ENCODE assay signal across 24 mouse cellular contexts in genomic region chr16:71267191-71267590, GRCm38 (mm10).
DNase-seq lines count a peak whose midpoint lies in the region; ATAC-seq and TF ChIP-seq lines count a peak whose summit lies in the region.
"Had no signal": no experiment of that assay in that cellular context is flagged by ENCODE, and none has a peak within 500 bp of the region (broad histone marks: within the 10 kb centered on the region; RNA-seq: fewer than 3 reads in every experiment).

No protein-coding gene starts in this region.

- no peak for TF ChIP-seq CTCF in hindbrain, postnatal 0 days (IDR thresholded peaks at IDR 0.05; ENCODE audit: low read depth)

- 33% methylated on average over 5 of the region's 5 CpGs for WGBS in hindbrain, embryonic 11.5 days
- WGBS in hindbrain, postnatal 0 days, result 25% methylated on average over 5 of the region's 5 CpGs
- 38% methylated on average over 5 of the region's 5 CpGs for WGBS in neural tube, embryonic 11.5 days
- 9% methylated on average over 5 of the region's 5 CpGs for WGBS in forebrain, embryonic 15.5 days

- H3K27ac ChIP-seq in hindbrain, embryonic 11.5 days (ENCODE audit: low read depth, low read length), result no peak overlapping the region
- H3K27ac ChIP-seq in hindbrain, postnatal 0 days, result no peak overlapping the region
- H3K27ac ChIP-seq in neural tube, embryonic 11.5 days (ENCODE audit: low read depth, low read length), result no peak overlapping the region
- no peak overlapping the region for H3K27ac ChIP-seq in forebrain, embryonic 15.5 days (replicated peaks)
- H3K27ac ChIP-seq: hindbrain, embryonic 15.5 days; liver, embryonic 12.5 days; neural tube, embryonic 15.5 days had no signal

- DNase-seq in hindbrain, embryonic 11.5 days (ENCODE audit: low spot score), result peak; percentile 40
- no peak for DNase-seq in hindbrain, postnatal 0 days (ENCODE audit: low spot score)
- peak; percentile 22 for DNase-seq in neural tube, embryonic 11.5 days (ENCODE audit: low spot score)
- no peak for DNase-seq in neural tube, embryonic 10.5 days (ENCODE audit: extremely low spot score, low spot score)
- peak; percentile 72 for DNase-seq in retina, postnatal 1 day
- no peak for DNase-seq in kidney, postnatal 25 days
- no peak for DNase-seq in ovary, adult 18-20 months (ENCODE audit: low spot score)
- DNase-seq: adrenal gland, postnatal 25 days; B cell, adult 2 months; cerebellum, adult 18-20 months; cerebellum, postnatal 10 days; gastrocnemius, postnatal 14 days; heart, postnatal 36 days; kidney, adult 18-20 months; kidney, postnatal 4 days; left cerebral cortex, postnatal 4 days; liver, postnatal 0 days; lung, postnatal 36 days; right cerebral cortex, postnatal 4 days had no signal

- H3K9ac ChIP-seq in hindbrain, embryonic 11.5 days (ENCODE audit: low read depth, low read length), result no peak overlapping the region
- no peak overlapping the region for H3K9ac ChIP-seq in hindbrain, postnatal 0 days (replicated peaks; ENCODE audit: low read length)
- H3K9ac ChIP-seq in neural tube, embryonic 11.5 days (ENCODE audit: low read length), result no peak overlapping the region
- H3K9ac ChIP-seq in forebrain, embryonic 15.5 days (replicated peaks), result no peak overlapping the region
- H3K9ac ChIP-seq: hindbrain, embryonic 15.5 days; liver, embryonic 12.5 days; liver, postnatal 0 days; neural tube, embryonic 15.5 days had no signal

- no peak overlapping the region for H3K4me3 ChIP-seq in hindbrain, embryonic 11.5 days (ENCODE audit: low read depth, low read length)
- H3K4me3 ChIP-seq in hindbrain, postnatal 0 days (ENCODE audit: low read length), result no peak overlapping the region
- no peak overlapping the region for H3K4me3 ChIP-seq in neural tube, embryonic 11.5 days (ENCODE audit: low read depth, low read length)
- no peak overlapping the region for H3K4me3 ChIP-seq in forebrain, embryonic 15.5 days
- H3K4me3 ChIP-seq: erythroblast, embryonic 14.5 days; hindbrain, embryonic 15.5 days; liver, embryonic 12.5 days; neural tube, embryonic 15.5 days had no signal

- H3K27me3 ChIP-seq in hindbrain, embryonic 11.5 days (ENCODE audit: control insufficient read depth, insufficient read depth, low read length), result no peaks in the 10 kb centered on the region
- no peaks in the 10 kb centered on the region for H3K27me3 ChIP-seq in hindbrain, postnatal 0 days (ENCODE audit: insufficient read depth, low read length)
- no peaks in the 10 kb centered on the region for H3K27me3 ChIP-seq in neural tube, embryonic 11.5 days (ENCODE audit: control insufficient read depth, insufficient read depth, low read length)
- H3K27me3 ChIP-seq in forebrain, embryonic 15.5 days, result no peaks in the 10 kb centered on the region
- H3K27me3 ChIP-seq: hindbrain, embryonic 15.5 days; liver, embryonic 12.5 days; neural tube, embryonic 15.5 days had no signal

- H3K4me1 ChIP-seq in hindbrain, embryonic 11.5 days (replicated peaks; ENCODE audit: control insufficient read depth, insufficient read depth, low read length), result no peaks in the 10 kb centered on the region
- H3K4me1 ChIP-seq in hindbrain, postnatal 0 days (ENCODE audit: insufficient read depth, low read length), result no peaks in the 10 kb centered on the region
- H3K4me1 ChIP-seq in neural tube, embryonic 11.5 days (ENCODE audit: control insufficient read depth, insufficient read depth, low read length), result no peaks in the 10 kb centered on the region
- H3K4me1 ChIP-seq in forebrain, embryonic 15.5 days, result peaks cover 4% of the 10 kb centered on the region; the same call in 1 of the 2 replicates
- H3K4me1 ChIP-seq: hindbrain, embryonic 15.5 days; liver, embryonic 12.5 days; neural tube, embryonic 15.5 days had no signal

- no peaks in the 10 kb centered on the region for H3K9me3 ChIP-seq in hindbrain, embryonic 11.5 days (ENCODE audit: control insufficient read depth, low read length)
- no peaks in the 10 kb centered on the region for H3K9me3 ChIP-seq in hindbrain, postnatal 0 days (ENCODE audit: low read length)
- H3K9me3 ChIP-seq in neural tube, embryonic 11.5 days (ENCODE audit: control insufficient read depth, low read length), result no peaks in the 10 kb centered on the region
- H3K9me3 ChIP-seq in forebrain, embryonic 15.5 days, result no peaks in the 10 kb centered on the region
- H3K9me3 ChIP-seq: hindbrain, embryonic 15.5 days; liver, embryonic 12.5 days; neural tube, embryonic 15.5 days had no signal

- no peaks in the 10 kb centered on the region for H3K36me3 ChIP-seq in hindbrain, embryonic 11.5 days (ENCODE audit: control insufficient read depth, insufficient read depth, low read length)
- H3K36me3 ChIP-seq in hindbrain, postnatal 0 days (ENCODE audit: insufficient read depth, low read length), result no peaks in the 10 kb centered on the region
- no peaks in the 10 kb centered on the region for H3K36me3 ChIP-seq in neural tube, embryonic 11.5 days (ENCODE audit: control insufficient read depth, insufficient read depth, low read length)
- no peaks in the 10 kb centered on the region for H3K36me3 ChIP-seq in forebrain, embryonic 15.5 days
- H3K36me3 ChIP-seq: hindbrain, embryonic 15.5 days; liver, embryonic 12.5 days; neural tube, embryonic 15.5 days had no signal

- peak; percentile 80 for ATAC-seq in hindbrain, embryonic 11.5 days (ENCODE audit: low FRiP score)
- no peak for ATAC-seq in hindbrain, postnatal 0 days
- ATAC-seq in neural tube, embryonic 11.5 days (ENCODE audit: insufficient read depth, low FRiP score, low TSS enrichment), result no peak
- ATAC-seq in forebrain, embryonic 15.5 days (replicated peaks), result peak; percentile 63
- ATAC-seq: liver, embryonic 12.5 days; liver, postnatal 0 days had no signal

- H3K4me2 ChIP-seq in hindbrain, embryonic 11.5 days (replicated peaks; ENCODE audit: low read depth, low read length), result no peak overlapping the region
- H3K4me2 ChIP-seq in hindbrain, postnatal 0 days (ENCODE audit: low read depth, low read length), result no peak overlapping the region
- no peak overlapping the region for H3K4me2 ChIP-seq in neural tube, embryonic 11.5 days (ENCODE audit: low read depth)
- no peak overlapping the region for H3K4me2 ChIP-seq in forebrain, embryonic 15.5 days (replicated peaks)
- H3K4me2 ChIP-seq: hindbrain, embryonic 15.5 days; liver, embryonic 12.5 days; neural tube, embryonic 15.5 days had no signal

Comparison
In these comparisons a context has a peak if more than half of its experiments do, and no peak if none do; other contexts are left out.
1. ATAC-seq: peak in hindbrain, embryonic 11.5 days (single experiment) and forebrain, embryonic 15.5 days (single experiment); none in hindbrain, postnatal 0 days (single experiment) and neural tube, embryonic 11.5 days (single experiment).
2. DNase-seq: peak in hindbrain, embryonic 11.5 days (single experiment), neural tube, embryonic 11.5 days (single experiment) and retina, postnatal 1 day (single experiment); none in hindbrain, postnatal 0 days (single experiment), neural tube, embryonic 10.5 days (single experiment), kidney, postnatal 25 days (0 of 2) and ovary, adult 18-20 months (single experiment).